Mouse (Mus musculus): Measurements from ENCODE around the gene Fhit.
"Not testable (repeated sequence)": the region's sequence is repeated elsewhere in the genome, so short reads cannot be mapped to it uniquely, and the experiment has no call there.

Gene Fhit

DNA sequence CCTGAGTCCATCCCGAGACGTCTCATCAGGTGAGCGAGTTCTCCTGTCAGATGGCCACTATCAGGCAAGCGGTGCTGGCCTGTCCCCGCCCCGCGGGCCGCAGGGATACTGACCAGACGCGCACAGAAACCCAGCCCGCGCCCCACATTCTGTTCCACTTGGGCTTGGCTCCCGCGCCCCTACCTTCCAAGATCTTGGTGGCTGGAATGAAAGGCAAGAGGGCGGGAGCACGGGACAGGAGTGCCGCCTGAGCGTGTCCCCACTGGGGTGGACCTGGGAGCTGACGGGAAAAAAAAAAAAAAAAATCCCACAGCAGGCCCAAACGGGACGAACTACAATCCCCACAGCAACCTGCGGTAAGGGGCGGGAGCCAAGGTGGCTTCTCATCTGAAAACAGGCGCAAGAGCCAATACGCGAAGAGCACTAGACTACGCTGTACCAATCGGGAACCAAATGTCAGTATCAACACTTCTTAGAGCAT is at the start of gene Fhit:
TSS of gene Fhit (minus strand) at position 285 of the 481 bp plus-strand sequence.
- DNase-seq: peak; percentile 75

DNA sequence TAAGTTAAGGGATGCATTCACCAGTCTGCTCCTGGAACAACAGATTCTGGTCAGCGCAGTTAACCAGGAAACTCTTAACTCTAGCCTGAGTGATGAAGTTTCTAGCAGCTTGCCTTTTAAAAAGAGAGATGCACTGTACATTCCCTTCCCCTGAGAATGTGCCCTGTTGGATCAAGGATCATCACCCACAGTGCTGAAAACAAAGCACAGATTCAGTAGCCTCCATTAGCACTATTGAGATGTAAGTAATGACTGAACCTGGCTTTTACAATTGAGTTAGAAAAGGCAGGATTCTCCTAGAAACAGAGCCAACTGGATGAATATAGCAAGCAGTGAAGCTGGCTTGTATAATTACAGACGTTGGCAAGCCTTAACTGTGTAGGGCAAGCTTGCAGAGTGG is 45.0 kb upstream of the Fhit start:
- DNase-seq: no peak

DNA sequence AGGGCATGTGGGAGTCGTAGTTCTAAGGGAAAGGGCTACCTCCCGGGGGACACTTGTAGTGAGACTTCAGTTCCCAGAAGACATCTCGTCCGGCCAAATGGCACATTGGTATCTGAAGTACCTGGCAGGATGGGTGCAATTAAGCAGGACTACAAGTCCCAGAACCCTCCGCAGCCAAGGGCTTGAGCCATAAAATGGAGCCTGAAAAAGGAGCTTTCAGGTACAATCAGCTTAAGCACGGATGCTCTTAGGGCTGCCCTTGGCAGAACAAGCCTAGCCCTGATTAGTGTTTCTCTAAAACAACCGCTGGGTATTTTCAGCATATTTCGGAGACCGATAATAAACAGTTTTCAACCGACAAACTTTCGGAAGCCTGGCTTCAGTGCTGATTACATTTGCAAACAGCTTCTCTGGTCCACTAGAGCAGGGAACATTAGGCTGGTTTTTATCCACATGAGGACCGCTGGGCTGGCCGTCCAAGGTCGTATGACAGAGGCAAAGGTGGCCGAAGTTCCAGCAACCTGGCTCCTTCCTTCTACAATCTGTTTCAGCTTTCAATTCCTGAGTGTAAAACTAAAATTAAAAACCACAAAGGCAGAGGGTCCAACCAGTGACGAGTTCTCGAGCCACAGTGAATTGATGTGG is 907 bp downstream of the Fhit start:
- peak; percentile 48 for DNase-seq

DNA sequence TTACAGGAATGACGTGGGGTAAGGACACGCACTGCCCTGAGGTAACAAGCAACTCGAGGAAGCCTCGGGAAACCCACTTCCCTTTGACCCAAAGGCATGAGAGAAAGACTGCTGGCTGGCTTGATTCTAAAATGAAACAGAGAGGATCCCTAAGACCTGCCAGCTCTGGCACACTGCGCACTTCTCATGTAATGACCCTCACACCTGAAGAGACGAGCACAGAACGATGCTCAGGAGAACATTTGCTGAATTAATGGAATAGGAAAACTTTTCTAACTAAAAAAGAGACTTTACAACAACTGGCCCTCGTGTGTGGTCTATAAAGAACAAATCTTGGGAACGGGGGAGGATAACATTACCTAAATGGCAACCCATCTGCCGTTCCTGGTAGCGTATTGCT is 2.2 kb downstream of the Fhit start:
- no peak for DNase-seq

DNA sequence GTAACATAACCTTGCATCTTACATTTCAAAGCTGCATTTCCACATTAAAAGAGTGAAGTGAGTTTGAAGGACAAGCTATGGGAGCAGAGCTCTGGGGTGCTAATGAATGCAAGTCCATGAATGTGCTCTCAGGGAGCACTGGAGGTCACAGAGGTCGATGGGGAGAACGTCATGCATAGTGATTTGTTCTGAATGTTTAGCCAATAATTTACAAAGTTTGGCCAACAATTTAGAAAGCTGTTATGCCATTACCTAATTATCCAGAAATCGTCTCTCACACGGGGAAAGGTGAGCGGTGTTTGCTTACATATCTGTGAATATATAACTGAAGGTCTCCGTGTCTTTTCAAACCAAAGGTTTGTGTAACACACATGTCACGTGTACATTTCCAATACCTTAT is 2.8 kb downstream of the Fhit start:
- DNase-seq: no peak

DNA sequence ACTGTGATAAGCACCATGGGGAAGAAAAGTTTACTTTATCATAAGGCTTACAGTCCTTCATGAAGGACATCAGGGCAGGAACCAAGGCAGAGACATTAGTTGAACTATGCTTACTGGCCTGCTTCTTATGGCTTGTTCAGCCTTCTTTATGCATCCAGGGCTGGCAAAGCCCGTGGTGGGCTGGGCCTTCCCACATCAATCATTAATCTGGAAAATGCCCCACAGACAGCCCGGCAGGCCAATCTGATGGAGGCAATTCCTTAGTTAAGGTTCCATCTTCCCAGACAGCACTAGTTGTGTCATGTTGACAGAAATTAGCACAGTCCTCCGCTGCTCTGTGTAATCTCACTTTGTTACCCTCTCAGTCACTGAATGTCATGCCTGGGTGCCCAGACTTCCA is 4.1 kb downstream of the Fhit start:
- DNase-seq: no peak

DNA sequence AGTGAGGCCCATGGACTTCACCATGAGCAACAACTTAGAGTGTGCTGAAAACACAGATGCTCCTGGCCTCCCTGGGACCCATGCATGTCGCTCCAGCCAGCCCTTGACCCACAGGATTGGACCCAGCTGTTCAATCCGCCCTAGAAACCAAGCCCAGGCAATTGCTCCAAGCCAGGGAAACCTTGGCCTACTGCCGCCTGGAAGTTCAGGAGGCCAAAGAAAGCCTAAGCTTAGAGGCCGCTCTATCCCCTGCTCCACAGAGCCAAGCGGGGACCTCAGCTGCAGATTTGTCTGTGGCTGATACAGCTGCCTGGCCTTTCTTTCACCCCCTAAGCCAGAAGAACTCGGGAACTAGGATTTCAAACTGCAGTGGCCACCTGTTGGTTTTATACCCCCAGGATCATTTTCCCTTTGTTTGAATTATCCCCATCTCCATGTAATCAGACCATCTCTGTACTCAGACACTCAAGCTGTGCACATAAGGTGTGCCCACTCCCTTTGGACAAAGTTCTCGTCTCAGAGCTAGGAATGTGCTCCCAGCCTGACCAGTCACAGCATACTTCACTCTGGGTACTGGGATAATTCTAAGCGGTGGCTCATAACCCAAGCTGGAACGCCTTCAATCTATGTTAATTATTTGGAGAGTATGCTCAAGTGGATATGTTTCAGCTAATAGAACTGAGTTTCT is 10.1 kb downstream of the Fhit start:
- DNase-seq: no peak

DNA sequence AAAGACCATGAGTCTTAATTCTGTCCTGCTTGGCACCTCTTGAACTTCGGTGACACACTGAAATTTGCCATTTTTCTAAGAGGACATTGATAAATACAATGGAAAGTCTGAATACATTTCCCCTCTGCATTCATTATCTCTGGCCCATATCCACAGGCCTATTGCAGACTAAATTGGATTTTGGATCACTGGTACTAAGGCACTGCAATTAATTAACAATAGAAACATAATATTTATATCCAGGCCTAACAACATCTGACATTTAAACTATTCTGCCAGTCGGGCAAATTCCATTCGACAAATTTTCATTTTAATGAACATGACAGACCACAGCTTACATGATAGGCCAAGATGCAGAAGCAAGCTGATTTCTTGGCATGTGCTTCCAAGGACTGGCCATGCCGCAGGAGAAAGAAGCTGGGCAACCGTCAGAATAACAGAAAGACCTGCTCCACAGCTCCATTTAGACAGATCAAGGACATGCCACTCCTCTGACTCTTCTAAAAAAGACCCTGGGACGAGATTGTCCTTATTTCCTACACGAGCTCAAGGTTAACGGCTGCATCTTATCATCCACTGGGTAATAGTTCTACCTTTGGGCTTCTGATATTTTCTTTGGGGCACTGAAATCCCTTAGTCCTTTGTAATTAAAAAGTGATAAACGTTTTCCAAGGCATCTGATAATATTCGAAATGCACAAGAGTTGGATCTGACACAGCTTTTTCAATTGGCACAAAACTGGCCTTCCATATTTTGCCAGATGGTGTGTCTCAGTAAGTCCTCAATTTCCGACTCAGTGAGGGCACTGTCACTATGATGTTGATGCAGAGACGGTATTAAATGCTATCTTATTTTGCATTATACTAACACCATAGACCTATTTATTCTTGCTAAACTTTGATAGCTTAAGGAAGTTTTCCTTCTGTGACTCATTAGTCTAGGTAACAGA is 27.8 kb downstream of the Fhit start:
- DNase-seq: no peak

DNA sequence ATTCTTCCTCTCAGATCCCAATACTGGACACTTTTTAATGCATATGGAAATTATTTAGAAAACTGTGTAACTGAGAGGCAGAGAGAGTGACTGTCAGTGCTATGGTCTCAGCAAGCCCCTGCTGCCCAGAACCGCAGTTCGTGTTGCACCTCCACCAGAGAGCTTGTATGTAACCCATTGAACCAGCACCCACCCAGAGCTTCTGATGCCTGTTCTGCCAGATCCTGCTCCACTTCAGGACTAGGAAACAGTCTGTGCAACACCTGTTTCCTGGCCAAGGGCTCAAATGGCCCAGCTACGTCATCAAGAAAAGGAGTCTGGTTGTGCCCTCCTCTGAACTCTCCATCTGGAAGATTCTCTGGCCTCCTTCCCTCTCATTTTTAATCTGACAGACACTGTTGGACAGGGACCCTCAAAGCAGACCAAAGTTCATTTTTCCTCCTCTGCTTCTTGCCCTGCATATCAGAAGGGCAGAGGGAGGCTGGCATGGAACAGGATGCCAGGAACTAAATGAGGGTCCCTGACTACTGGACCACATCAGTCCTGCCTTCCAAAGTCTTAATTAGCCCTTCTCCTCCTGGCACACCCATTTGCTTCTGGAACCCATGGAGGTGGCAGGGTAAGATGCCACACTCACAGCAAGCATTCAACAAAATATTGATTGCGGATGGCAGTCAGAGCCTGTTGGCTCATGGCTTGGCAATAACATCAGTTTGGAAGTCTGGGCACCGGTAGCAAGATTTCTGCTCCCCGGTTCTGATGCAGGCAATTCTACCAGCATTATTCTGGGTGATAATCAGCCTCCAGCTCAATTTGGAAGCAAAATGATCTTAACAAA is 29.0 kb downstream of the Fhit start:
- no peak for DNase-seq

DNA sequence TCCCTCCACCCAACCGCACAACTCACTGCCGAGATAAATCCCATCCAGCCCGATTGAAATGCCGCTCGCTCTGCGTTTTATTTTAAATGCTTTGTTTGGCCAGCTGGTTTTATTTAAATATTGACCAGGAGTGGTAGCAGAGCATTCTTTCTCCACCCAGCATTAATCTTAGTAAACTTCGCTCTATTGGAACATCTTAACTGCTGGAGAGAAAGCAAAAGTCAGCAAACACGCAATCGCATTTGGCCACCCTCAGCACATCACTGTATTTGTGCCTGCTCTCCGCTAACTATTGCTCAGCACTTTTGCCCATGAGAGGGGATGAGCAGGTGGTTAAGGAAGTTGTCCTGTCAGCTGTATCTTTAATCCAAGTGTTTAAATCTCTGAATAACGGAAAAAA is 36.7 kb downstream of the Fhit start:
- DNase-seq: no peak

DNA sequence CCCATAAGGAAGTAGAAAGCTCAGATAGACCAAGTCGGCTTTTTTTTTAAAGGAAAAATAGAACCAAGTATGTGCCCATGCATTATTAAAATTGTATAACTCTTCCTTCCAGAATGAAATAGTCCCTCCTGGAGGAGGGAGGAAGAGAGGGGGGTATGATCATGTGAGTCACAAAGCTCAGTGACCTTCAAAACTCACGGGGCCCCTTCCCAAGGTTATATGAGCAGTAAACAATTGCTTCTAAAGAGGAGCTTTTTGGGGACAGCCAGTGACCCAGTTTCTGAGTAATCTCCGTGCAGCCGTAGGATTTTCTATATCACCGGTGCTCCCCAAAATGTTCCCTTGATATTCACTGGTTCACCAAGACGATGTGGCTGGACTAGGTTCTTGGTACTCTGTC is 42.8 kb downstream of the Fhit start:
- no peak for DNase-seq

DNA sequence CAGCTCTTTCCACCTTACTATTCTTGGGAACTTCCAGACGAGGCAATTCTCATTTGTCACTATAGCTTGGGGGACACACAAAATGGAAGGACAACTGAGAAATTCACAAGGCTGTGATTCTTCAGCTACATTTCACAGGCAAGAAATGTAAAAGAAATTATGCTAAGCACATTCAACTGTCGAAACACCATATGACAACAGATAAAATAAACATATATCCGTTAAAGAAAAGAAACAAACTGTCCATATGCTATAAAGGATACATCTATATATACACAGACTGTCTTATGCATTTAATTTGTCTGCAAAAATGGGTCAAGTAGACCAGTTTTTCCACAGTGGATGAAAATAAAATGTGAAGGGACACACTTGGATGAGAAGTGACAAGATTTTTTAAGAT is 76.2 kb downstream of the Fhit start:
- no peak for DNase-seq

DNA sequence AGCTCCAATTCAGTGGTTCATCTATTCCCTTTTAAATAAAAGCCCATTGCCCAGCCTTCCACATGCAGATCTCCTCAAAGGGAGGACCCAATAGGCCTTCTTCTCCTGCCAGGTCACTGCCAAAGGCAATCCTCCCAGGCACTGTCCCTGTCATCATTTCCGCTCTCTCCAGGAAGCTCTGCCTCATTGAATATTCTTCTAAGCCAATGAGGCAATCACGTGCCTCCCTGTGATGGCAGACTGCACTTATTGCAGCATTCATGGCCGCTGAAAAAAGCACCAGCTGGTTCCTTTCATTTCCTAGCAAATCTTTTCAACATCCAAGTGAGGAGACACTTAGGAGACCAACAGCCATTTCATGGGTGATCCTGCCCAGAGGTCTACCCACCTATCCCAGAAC is 77.9 kb downstream of the Fhit start:
- DNase-seq: no peak

DNA sequence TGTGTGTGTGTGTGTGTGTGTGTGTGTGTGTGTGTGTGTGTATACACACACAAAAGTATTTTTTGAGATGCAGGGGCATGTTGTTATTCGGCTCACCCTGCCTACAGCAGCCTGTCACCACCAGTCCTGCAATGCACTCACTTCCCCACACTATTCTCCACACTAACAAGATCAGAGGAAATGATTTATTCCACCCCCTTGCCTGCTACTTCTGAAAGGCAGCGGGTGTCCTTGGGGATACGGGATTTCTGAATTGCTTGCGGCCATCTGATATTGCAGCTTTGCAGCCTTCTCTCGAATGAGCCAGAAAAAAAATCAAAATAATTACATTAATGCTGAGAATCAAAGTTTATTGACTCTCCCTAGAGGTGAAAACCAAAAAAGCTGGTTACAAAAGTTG is 78.4 kb downstream of the Fhit start:
- no peak for DNase-seq

DNA sequence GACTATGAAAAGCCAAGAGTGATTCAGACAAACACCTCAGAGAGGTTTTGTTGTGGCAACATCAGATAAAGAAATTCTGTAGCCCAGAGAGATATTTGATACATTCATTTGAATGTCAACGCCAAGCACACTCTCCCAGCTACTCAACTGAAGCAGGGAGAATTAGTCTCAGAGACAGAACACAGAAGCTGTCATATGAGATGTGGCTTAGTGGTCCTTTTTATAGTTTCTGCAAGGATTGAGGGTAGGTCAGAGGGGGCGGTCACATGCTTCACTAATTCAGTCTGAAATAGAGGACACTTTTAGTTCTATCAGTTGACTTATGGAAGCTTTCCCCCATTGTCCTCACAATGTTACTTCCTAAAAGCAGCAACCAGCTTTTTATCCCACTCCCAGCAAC is 98.2 kb downstream of the Fhit start:
- no peak for DNase-seq

DNA sequence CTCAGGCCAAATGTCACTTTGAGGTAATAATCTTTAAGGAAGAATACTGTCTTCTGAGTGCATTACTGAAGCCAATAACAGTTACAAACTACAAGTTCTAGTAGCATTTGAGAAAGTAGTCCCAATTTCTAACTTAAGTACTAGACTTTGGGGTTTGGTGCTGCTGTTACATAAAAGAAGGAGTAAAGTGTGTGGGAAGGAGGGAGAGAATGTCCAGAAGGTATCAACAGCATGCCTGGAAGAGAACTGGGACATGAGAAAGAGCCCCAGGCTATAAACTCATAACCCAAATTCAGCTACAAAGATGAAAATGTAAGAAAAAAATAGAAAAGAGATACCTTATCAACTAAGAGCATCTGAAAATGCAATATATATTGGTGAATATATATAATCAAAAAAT is 101.6 kb downstream of the Fhit start:
- no peak for DNase-seq

DNA sequence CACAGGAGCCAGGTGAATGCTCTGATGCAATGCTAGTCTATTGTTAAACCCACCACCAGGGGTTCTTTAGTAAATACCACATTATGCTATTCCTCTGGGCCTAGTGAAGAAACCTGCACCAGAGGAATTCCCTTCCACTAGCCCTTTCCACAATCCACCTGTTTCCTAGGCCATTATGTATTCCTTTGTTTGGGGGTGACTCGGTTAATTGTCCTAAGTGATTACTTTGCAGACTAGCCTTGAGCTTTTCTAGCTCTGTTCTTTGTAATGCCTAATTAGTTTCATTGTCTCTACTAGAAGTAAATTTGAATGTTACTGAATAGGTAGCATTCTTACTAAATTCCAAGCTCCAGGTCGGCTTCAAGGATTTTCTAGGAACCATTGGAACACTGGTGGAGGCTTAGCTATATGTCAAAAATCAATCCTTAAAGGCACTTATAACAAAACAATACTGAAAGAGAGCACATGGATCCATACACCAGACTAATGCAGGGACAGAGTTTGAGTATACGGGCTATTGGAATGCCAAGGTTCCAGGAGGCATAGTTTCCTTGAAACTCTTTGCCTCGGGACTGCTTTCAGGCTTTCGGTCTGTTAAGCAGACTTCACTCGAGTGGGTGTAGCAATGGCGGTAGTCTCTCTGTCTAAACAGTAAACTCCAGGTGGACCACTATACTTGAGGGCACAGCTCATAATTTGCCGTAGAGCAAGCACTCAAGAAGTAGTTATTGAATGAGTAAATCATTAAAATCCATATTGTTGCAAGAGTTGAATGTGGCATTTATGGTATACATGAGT is 122.1 kb downstream of the Fhit start:
- not testable (repeated sequence) for DNase-seq

DNA sequence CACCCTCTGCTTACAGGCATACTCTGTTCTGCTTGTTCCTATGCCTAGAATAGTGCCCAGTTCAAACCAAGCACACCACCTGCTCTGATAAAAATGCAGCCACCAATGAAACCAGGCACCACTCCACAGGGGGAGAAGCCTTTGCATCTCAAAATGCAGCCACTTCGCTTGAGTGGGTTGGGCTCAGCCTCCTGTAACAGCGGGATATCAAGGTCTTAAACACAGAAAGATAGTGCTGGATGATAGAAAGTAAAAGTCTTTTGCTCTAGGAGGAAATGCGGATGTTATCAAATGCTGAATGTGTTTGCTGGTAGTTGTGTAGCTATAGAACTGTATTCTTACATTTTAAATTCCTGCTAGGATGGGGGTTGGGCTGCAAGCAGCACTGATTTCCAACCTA is 140.4 kb downstream of the Fhit start:
- DNase-seq: no peak

DNA sequence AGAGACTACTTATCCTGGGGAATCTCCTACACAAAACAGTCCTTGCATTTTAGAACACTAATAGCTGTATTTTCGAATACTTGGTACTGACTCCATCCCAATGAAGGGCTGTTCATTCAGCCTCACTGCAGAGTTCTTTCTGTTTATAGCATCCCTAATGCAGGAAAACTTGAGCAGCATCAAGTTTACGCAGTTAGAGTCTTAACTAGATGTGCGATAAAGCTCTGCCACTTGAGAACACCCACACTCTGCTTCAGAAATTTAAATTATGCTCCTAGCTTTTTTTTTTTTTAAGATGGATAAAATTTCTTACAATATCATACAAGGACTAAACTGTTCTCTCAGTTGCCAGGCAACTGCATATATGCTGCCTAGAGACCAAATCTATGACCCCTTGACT is 183.2 kb downstream of the Fhit start:
- no peak for DNase-seq

DNA sequence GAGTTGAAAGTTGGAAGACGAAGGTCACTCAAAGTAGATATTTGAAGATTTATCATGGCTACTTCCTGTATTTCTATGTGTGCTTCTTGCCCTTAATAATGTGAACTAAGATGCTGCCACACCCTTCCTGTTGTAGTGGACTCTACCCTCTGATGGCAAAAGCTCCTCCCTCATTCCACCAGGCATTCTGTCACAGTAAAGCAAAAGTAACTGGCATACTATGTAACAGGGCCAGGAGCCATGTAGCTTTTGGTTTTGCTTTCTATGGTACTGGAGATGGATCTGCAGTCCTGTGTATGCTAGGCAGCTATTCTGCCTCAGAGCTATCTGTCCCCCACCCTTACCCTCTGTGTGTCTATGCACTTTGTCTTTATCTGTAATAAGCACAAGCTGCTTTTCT is 220.2 kb downstream of the Fhit start:
- DNase-seq: no peak

DNA sequence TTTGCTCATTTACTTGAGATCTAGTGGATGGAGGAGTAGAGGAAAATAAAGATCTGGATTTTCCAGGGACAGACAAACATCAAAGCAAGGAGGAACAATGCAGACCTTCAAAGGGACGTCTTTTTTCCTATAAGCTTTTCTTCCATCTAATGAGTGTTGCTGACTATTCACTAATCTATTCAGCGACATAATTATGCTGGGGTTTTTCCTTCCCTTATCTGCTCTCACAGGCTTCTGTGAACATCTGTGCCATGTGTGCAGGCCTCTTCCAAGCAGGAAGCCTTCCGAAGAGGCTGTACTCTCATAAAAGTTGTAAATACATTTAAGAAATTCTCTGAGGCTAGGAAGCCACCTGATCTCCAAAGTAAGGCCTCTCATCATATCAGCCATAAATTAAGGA is 228.2 kb downstream of the Fhit start:
- no peak for DNase-seq
